Mouse (Mus musculus) CD4-positive helper T cell, adult 2 months (primary cell): ENCODE measurements around the gene Arrdc2.
A peak's percentile ranks its signal among the peaks of the same experiment; 100 is the strongest.

Experiments
- DNase-seq: peaks from one replicate; pipeline ENCODE4 v3.0.0-alpha.2; 2012; ENCODE audit warnings: low read depth, missing footprints, low spot score

Arrdc2 gene

GRCm38 (mm10) chr8:70839408-70840351 is at the start of gene Arrdc2:
TSS of gene Arrdc2 (minus strand) at chr8:70839720.
- peak; percentile 100 for DNase-seq

GRCm38 (mm10) chr8:70887669-70888068 is 48.1 kb upstream of the Arrdc2 start:
- peak; percentile 56 for DNase-seq

DNA sequence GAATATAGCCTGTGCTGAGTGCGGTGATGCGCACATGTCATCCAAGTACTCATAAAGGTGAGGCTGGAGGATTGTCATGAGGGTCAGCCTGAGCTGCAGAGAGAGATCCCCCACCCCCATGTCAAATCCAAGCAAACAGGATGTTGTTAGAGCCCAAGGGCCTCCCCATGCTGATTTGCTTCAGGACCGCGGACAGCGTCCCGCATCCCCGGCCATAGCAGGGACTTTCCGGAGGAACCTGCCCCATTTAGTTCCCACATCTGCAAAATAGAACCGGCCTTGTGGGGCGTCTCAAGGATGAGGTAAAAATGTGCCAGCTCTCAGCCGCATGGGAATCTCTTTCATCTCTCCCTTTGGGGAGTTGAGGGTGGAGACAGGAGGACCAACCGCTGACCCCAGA is 46.1 kb upstream of the Arrdc2 start:
- peak; percentile 52 for DNase-seq

GRCm38 (mm10) chr8:70884683-70885082 is 45.2 kb upstream of the Arrdc2 start:
- DNase-seq: no peak

DNA sequence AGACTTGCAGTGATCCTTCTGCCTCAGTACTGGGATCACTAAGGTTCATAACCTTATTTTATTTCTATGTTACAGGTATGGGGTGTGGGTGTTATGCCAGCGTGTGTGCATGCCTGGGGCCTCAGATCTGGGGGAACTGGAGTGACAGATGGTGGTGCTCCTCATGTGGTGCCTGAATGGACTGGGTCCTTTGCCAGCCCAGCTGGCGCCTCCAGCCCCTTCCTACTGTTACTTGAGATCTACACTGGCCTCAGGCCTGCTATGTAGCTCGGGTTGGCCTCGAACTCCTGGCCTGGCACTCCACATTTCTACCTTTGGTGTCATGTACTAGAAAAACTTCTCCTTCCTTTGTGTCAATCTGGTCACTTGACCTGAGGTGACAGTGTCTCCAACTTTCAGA is 44.7 kb upstream of the Arrdc2 start:
- no peak for DNase-seq

DNA sequence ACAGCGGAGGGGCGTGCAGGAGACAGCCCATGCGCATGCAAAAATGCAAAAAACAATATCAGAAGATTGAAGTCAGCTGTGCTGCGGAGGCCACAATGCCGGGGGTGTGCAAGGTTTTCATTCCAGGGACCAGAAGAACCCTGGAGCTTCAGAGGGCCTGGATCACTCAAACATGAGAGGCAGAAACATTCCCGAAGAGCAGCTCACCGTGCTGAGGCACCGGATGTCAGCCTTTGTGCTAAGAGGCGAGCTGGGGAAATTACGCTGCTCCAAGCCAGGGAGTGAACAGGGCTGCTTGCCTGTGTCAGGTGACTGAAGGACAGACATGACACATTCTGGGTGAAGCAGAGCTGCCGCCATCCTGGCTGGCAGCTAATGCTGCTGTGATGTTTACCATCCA is 41.0 kb upstream of the Arrdc2 start:
- no peak for DNase-seq

DNA sequence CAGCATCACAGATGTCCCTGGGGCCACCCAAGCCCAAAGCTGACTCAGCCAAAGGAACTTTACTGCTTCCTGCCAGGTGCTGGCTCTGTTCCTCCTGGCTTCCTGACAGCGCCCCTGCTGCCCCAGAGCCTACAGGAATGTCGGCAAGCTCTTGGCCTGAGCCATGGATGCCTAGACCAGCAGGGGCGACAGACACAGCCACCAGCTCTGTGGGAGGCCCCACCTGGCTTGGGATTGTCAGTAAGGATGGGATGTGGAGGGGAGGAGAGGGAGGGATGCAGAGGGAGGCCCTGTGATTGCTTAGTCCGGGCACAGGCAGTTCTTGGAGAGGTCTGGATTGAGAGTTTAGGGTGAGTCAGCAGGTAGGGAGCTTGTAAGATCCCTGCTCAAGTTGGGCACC is 40.6 kb upstream of the Arrdc2 start:
- no peak for DNase-seq

GRCm38 (mm10) chr8:70879500-70879899 is 40.0 kb upstream of the Arrdc2 start:
- DNase-seq: no peak

GRCm38 (mm10) chr8:70878178-70878577 is 38.7 kb upstream of the Arrdc2 start:
- DNase-seq: no peak

GRCm38 (mm10) chr8:70876382-70876781 is 36.9 kb upstream of the Arrdc2 start:
- no peak for DNase-seq

DNA sequence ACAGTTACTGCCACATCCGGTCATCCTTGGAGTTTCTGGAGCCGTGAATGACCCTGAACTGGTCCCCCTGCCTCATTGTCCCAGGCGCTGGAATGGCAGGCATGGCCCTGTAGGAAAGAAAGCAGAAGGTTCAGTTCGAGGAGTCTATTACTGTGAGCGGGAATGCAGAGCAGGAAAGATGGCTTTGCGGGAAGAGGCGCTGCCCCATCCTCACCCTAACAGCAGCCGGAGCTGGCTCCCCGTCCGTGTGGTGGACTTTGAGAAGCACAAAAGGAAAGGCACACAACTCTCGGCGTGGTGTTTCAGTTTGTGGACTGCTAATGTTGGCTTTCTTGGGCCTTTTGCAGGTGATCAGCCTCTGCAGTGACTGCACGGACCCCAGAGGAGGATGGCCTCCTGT is 34.9 kb upstream of the Arrdc2 start:
- no peak for DNase-seq

GRCm38 (mm10) chr8:70873364-70873985 is 34.0 kb upstream of the Arrdc2 start, which contains the start of gene Ccdc124:
TSS of gene Ccdc124 (minus strand) at chr8:70873935.
- DNase-seq: peak; percentile 96

- DNase-seq: peak; percentile 58
Observed at GRCm38 (mm10) chr8:70872643-70873363, 33.3 kb upstream of the Arrdc2 start.

DNA sequence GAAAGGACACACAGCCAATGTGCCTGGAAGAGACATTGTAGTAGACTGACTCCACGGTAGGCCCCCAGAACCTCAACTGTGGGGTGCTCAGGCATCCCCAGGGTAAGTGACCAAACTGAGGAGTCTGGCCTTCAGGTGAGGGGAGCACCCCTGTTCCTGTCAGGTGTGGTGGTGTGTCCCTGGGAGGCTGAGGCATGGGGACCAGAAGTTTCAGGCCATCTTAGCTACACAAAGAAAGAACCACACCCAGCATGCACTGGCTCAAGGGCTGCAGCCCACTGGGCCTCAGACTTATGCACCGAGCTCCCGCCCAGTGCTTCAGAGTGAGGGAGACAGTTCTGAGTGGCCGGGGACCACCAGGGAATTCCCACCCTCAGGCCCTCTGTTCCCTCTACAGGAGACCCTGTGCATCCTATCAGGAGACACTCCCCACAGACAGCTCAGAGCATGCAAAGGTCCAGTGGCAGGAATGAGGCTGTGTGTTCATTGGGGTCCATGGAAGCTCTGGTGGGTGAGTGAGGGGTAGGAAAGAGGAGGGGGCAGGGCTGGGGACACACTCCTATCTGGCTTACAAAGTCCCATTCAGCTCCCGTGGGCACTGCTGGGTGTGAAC is 31.8 kb upstream of the Arrdc2 start:
- no peak for DNase-seq

DNA sequence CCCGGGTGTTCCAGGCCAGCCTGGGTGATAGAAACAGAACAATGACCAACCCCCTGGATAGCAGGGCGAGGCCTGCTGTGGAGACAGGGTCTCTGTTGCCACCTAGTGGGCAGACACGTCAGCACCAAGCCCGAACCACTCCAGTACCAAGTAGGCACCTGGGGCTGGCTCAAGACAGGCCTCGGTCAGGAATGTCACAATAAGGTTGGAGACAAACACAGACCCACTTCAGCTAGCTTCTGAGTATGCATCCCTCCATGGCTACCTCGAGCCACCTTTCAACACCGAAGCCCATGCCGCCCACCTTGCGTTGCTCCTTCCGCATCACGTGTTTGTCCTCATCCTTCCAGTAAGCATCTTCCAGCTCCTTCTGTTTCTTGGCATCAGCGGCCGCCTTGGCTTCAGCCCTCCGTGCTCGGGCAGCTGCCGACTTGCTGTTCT is 30.1 kb upstream of the Arrdc2 start:
- peak; percentile 78 for DNase-seq

DNA sequence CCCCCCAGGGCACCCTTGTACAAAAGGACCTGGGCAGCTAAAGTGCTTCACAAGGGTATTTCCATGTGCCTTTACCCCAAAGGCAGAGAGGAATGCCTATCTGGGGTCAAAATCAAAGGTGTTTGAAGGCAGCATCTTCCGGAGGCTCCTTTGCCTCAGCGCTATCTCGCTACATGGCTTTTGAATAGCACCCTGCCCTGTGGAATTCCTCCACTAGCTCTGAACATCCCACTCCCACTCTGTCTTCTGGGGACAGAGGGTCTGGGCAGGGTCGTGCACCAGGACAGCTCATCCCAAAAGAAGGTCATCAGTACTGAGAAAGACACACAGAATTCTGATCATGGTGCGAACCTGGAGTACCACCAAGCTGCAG is 29.7 kb upstream of the Arrdc2 start:
- DNase-seq: no peak

- DNase-seq: peak; percentile 75
Observed at GRCm38 (mm10) chr8:70868559-70869198, 29.2 kb upstream of the Arrdc2 start.

DNA sequence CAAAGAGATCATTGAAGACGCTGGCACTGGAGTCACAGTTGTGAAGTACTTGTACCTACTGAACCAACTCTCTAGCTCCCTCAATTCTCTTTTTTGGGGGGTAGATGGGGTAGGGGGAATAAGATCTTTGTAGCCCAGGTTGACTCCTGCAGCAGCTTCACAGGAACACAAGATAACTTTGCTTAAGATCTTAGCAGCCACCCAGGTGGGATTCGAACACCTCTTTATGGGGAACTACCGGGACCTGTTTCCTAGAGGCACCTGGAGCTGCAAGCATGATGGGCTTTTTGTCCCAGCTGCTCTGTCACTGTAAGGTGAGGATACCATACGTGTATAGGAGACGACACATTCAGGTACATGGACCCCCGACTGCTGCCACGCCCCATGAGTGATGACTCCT is 27.0 kb upstream of the Arrdc2 start:
- peak; percentile 24 for DNase-seq

DNA sequence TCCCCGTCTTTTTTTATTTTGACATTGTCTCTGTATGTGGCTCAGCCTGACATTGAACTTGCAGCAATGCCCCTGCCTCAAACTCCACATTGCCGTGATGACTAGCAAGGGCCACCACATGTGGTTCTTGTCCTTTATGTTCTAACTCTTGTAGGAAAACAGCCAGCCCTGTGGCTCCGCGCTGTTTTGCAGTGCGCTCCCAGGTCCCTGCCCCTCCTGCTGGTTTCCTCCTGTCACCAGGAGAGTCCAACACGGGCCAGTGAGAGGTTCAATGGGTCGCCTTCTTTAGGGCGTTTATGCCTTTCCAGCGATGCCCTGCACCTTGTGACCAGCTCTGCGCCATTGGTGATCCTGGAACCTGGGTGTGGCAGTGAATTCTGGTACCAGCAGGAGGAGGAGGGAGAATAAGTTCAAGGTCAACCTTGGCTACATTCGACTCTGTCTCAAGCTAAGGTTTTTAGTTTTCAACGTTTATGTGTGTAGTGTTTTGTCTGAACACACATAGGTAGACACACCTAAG is 26.5 kb upstream of the Arrdc2 start:
- no peak for DNase-seq

DNA sequence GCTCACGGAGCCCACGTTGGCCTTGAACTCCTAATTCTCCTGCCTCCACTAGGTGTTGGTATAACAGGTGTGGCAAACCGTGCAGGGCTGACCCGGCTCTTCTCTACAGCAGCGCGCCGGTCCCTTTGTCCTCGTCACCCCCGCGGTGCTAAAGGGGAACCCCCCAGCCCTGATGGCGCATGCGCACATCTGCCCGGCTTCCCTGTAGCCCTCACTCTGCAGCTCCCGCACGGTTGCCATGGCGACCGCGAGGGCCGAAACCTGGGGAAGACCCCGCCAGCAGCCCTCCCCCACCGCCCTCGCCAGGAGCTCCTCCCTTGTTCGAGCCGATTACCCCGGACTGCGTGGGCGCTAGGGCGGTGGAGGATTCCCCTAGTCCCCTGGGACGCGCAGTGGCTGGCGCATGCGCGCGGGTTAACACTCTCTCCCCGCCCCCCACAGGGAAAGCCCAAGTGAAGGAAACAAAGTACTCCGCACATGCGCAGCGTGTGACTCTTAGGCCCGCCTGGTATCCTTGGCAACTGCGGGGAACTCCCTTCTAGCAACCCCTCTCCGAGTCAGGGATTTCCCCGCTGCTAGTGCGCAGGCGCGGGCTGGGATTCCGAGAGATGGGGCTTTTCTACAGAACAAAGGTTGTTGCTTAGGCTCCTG is 26.0 kb upstream of the Arrdc2 start:
- DNase-seq: peak; percentile 100
